ENCODE assay signal across 8 mouse cellular contexts in the genomic region with DNA sequence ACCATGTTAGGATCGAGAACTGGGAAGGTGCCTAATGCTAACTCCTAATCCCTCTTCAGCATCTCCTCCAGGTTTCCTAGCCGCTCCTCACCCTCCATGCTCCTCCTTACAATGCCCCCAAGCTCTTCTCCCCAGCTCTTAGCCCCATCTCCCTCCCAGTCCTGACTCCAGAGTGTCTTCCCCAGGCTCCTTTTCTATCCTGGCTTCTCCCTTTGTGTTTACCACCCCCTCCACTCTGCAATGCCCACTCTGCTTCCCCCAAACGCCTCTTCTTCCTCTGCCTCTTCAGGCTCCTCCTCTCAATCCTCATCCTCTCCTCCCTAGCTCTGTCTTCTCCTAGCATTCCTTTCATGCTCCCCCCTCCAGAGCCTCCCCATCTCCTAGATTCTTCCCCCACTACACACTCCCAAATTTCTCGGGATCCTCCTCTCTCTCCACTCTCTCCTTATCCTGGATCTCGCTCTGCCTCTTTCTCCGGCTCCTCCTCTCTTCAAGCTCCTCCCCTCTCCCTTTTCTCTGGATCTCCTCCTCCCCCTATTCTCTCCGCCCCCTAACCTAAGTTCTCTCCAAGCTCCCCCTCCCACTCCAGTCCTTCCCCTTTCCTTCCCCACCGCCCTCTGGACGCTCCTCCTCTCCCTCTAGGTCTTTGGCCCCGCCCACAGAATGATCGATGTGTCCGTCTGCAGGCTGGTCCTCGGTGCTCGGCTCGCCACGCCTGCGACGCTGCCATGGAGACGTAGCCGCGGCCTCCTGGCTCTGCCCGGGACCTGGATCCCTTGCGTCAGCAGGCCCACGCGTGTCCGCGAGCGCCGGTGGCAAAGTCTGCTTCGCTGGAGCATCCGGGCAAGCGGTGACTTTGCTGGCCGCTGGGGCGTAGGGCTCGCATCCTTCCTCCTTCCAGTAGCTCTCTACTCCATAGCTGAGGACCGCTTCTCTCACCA. TPM values are rescaled to one million over a fixed set of nuclear protein-coding genes. Genes with fewer than 3 reads are reported as not detected.
DNase-seq lines count a peak whose midpoint lies in the region; ATAC-seq lines count a peak whose summit lies in the region.

Gene Brd3os, plus strand, starts transcription at position 558 of the 941 bp plus-strand sequence.

- WGBS in heart, embryonic 13.5 days, result 3% methylated on average over 36 of the region's 36 CpGs
- 2% methylated on average over 36 of the region's 36 CpGs for WGBS in liver, embryonic 12.5 days (ENCODE audit: insufficient replicate concordance)
- 1% methylated on average over 36 of the region's 36 CpGs for WGBS in stomach, embryonic 15.5 days

- DNase-seq in CD4-positive, CD25-positive, alpha-beta regulatory T cell, adult 2 months (ENCODE audit: low read depth, low spot score), result peak; percentile 90
- peak; percentile 87 for DNase-seq in fat pad, adult 2 months (ENCODE audit: extremely low read depth, low read depth, low spot score)
- DNase-seq in kidney, postnatal 10 days, result peak; percentile 98
- peak; percentile 67 to 72 for DNase-seq in natural killer cell, adult 2 months (ENCODE audit: low spot score in 2 of 2)

- peak within 1 kb of the TSS; percentile 56 for H3K4me3 ChIP-seq in brown adipose tissue, adult 24 weeks (ENCODE audit: insufficient read depth, low read depth, low read length)
- H3K4me3 ChIP-seq in heart, embryonic 13.5 days, result peak within 1 kb of the TSS; percentile 68
- peak within 1 kb of the TSS; percentile 65 for H3K4me3 ChIP-seq in liver, embryonic 12.5 days
- peak within 1 kb of the TSS; percentile 56 for H3K4me3 ChIP-seq in stomach, embryonic 15.5 days (replicated peaks)

- H3K9me3 ChIP-seq in heart, embryonic 13.5 days, result no peaks in the 10 kb centered on the region
- 0 out of 2 replicates have a peak, but pooled peaks cover 4% of the 10 kb centered on the region for H3K9me3 ChIP-seq in liver, embryonic 12.5 days (replicated peaks)
- H3K9me3 ChIP-seq in stomach, embryonic 15.5 days, result no peaks in the 10 kb centered on the region

- peak within 1 kb of the TSS; percentile 92 for H3K4me2 ChIP-seq in heart, embryonic 13.5 days
- H3K4me2 ChIP-seq in liver, embryonic 12.5 days, result peak within 1 kb of the TSS; percentile 96
- peak within 1 kb of the TSS; percentile 66 for H3K4me2 ChIP-seq in stomach, embryonic 15.5 days

- H3K4me1 ChIP-seq in brown adipose tissue, adult 24 weeks (ENCODE audit: control insufficient read depth, insufficient read depth, insufficient read length, low read length), result no peaks in the 10 kb centered on the region
- H3K4me1 ChIP-seq in heart, embryonic 13.5 days, result peaks cover 27% of the 10 kb centered on the region
- peaks cover 40% of the 10 kb centered on the region for H3K4me1 ChIP-seq in liver, embryonic 12.5 days
- peaks cover 14% of the 10 kb centered on the region for H3K4me1 ChIP-seq in stomach, embryonic 15.5 days

- ATAC-seq in heart, embryonic 13.5 days (ENCODE audit: extremely low read depth, insufficient number of reproducible peaks, low FRiP score, low TSS enrichment), result peak; percentile 90
- peak; percentile 84 for ATAC-seq in liver, embryonic 12.5 days
- peak; percentile 88 for ATAC-seq in stomach, embryonic 15.5 days (ENCODE audit: insufficient read depth, low FRiP score, low read depth)

- H3K27me3 ChIP-seq in heart, embryonic 13.5 days (replicated peaks), result no peaks in the 10 kb centered on the region
- H3K27me3 ChIP-seq in liver, embryonic 12.5 days (replicated peaks), result no peaks in the 10 kb centered on the region
- no peaks in the 10 kb centered on the region for H3K27me3 ChIP-seq in stomach, embryonic 15.5 days (replicated peaks)

- peaks cover 29% of the 10 kb centered on the region for H3K36me3 ChIP-seq in heart, embryonic 13.5 days
- H3K36me3 ChIP-seq in liver, embryonic 12.5 days, result peaks cover 28% of the 10 kb centered on the region
- H3K36me3 ChIP-seq in stomach, embryonic 15.5 days, result peaks cover 22% of the 10 kb centered on the region

- no peak within 1 kb of the TSS for H3K27ac ChIP-seq in brown adipose tissue, adult 24 weeks (replicated peaks; ENCODE audit: low read depth, low read length)
- peak within 1 kb of the TSS; percentile 53 for H3K27ac ChIP-seq in heart, embryonic 13.5 days (replicated peaks)
- no peak within 1 kb of the TSS for H3K27ac ChIP-seq in liver, embryonic 12.5 days
- peak within 1 kb of the TSS; percentile 73 for H3K27ac ChIP-seq in stomach, embryonic 15.5 days

- H3K9ac ChIP-seq in heart, embryonic 13.5 days, result peak within 1 kb of the TSS; percentile 83
- H3K9ac ChIP-seq in liver, embryonic 12.5 days, result peak within 1 kb of the TSS; percentile 60
- peak within 1 kb of the TSS; percentile 3; the same call in 1 of the 2 replicates for H3K9ac ChIP-seq in stomach, embryonic 15.5 days

RNA-seq across cellular contexts. Expression of gene Brd3os, which starts in this region (rescaled TPM):
- 0.79 TPM in 1 of 2 replicates, not detected in the other for polyA plus RNA-seq in brown adipose tissue, adult 24 weeks (2012; ENCODE audit: insufficient read depth, insufficient read length, missing spikeins)
- 3.7 and 3.8 TPM in 2 replicates for polyA plus RNA-seq in heart, embryonic 13.5 days (2015; fragmentation: Nextera tagmentation; extraction: Ambion mirVana)
- polyA plus RNA-seq in liver, embryonic 12.5 days (2016; fragmentation: Nextera tagmentation; extraction: Ambion mirVana), result 1.3 and 1.4 TPM in 2 replicates
- 7.1 and 7.2 TPM in 2 replicates for polyA plus RNA-seq in stomach, embryonic 15.5 days (2015; fragmentation: Nextera tagmentation; extraction: Ambion mirVana)

Comparison
In these comparisons a context has a peak if more than half of its experiments do, and no peak if none do; other contexts are left out.
1. H3K27ac ChIP-seq: peak in heart, embryonic 13.5 days (single experiment) and stomach, embryonic 15.5 days (single experiment); none in brown adipose tissue, adult 24 weeks (single experiment) and liver, embryonic 12.5 days (single experiment).
2. H3K9ac ChIP-seq: peak in every context shown above with its lines; median percentile 83 in heart, embryonic 13.5 days; 60 in liver, embryonic 12.5 days; 3 in stomach, embryonic 15.5 days.
3. Peak in every context shown above with its lines, with median percentiles within 50 percentile points of each other: DNase-seq, H3K4me3 ChIP-seq, ATAC-seq and H3K4me2 ChIP-seq.